Mouse (Mus musculus): ENCODE results near the gene 9330182L06Rik. TPM values are rescaled to one million over a fixed set of nuclear protein-coding genes. Genes with fewer than 3 reads are reported as not detected.

Gene 9330182L06Rik
- not detected for polyA plus RNA-seq (2017; shearing (Covaris generic))

DNA sequence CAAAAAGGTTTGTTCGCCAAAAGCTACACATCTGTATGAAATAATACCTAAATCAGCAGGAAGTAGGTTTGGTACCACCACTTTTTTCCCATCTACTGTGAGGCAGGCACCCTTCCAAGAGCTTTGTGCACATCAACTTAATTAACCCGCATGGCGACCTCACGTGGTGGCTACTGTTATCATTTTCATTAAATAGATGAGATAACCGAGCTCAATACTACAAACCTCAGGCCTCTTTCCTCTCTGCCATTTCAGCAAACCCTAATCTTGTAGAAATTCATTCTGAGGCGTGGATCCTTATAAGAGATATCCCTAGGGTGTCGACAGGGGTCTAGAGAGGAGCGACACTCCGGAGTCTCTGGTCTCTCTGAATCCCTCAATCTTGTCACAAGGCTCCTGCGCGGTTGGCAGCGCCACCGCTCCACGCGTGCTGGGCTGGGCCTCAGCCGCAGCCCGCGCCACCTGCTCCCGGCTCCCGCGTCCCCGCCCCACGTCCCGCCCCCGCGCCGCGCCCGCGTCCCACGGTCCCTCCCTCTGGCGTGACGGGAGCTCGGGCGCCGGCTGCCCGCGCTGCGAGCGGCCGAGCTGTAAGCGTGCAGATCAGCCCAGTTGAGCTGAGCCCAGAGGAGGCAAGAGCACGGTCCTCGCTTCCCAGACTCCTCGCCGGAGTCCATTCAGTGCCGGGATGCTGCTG is at the start of gene 9330182L06Rik:
TSS of gene 9330182L06Rik (plus strand) at position 533 of the 694 bp plus-strand sequence.

Other genes with a start within 250 kb of the 9330182L06Rik start
- gene Tmem243, start 165.4 kb upstream of the 9330182L06Rik start, polyA plus RNA-seq (2017; shearing (Covaris generic)), result 33.2 TPM
- 96.0 TPM for gene Dmtf1, start 104.3 kb upstream of the 9330182L06Rik start, polyA plus RNA-seq (2017; shearing (Covaris generic))

Measured in activated CD4-positive, CD25-positive, alpha-beta regulatory T cell, adult 9 weeks (primary cell).